Mouse (Mus musculus) testis, adult 2 months (tissue): ENCODE data around the gene Rnf44.

Experiments
- CTCF ChIP-seq: fragments of 200-500 bp; IDR thresholded peaks from 2 replicates; pipeline ENCODE4 v1.5.1; 2012; ENCODE audit warnings: low read depth, mild to moderate bottlenecking, inconsistent platforms, low read length, moderate library complexity; ENCODE audit not compliant: control insufficient read depth, insufficient read depth, insufficient replicate concordance
- POLR2A ChIP-seq: fragments of 200-500 bp; IDR thresholded peaks from 2 replicates; pipeline ENCODE4 v1.6.1; 2012; ENCODE audit warnings: low read depth, mild to moderate bottlenecking, inconsistent platforms, low read length, moderate library complexity; ENCODE audit not compliant: control insufficient read depth

- no peak for TF ChIP-seq POLR2A
- TF ChIP-seq CTCF, result no peak
Observed at GRCm38 (mm10) chr13:54710866-54711265, 17.2 kb upstream of the Rnf44 start.
